Mouse (Mus musculus) embryonic fibroblast, embryonic 13.5 days (primary cell): ENCODE data around the gene Ppp1r12b.

Source experiments
- CTCF ChIP-seq: IDR thresholded peaks from 2 replicates; pipeline ENCODE4 v1.5.1; 2011; ENCODE audit warnings: mild to moderate bottlenecking, control low read depth, low read length, moderate library complexity, borderline replicate concordance; ENCODE audit not compliant: insufficient read depth
- POLR2A ChIP-seq: IDR thresholded peaks from 2 replicates; pipeline ENCODE4 v1.6.1; 2011; ENCODE audit warnings: low read depth, mild to moderate bottlenecking, control low read depth, low read length, moderate library complexity

- no peak for TF ChIP-seq CTCF
- TF ChIP-seq POLR2A: no peak
Measured at GRCm38 (mm10) chr1:134962821-134963220, 7.1 kb upstream of the Ppp1r12b start.
